Mouse (Mus musculus): ENCODE measurements at regions not wholly inside any gene's neighbourhood (a gene's known extent, or its start where the extent isn't known, plus 50 kb on each side); places are given as distances from the start of the nearest gene placed in this dataset.

GRCm38 (mm10) chr14:97448617-97449016 lies 720.9 kb downstream of the Dach1 start:
- DNase-seq = no peak

GRCm38 (mm10) chr14:97446793-97447192 lies 722.8 kb downstream of the Dach1 start:
- intact Hi-C loops (cut with DNase I) = no loop called here

More at GRCm38 (mm10) chr14:97448617-97449016, 720.9 kb downstream of the Dach1 start:
- intact Hi-C loops (cut with DNase I) = no loop called here

DNA sequence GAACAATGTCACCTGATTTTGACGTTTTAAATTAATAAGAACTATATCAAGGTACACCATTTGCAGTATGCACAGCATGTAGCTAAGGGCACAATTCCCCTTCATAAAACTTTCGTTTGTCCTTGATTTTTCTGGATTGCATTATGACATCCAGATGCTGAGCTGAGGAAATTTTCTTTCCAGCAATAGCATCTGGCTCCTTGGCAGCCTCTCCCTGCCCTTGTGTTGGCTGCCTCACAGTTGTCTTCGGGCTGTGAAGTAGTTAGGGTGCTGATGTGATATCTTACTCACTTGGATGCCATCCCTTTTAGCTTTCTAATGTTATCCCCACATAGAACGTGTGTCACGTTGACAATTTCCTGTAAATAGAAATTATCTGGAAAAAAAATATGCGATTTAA lies 729.2 kb downstream of the Dach1 start:
- peak; percentile 51 for DNase-seq
- intact Hi-C loops (cut with DNase I) = no loop called here

More at GRCm38 (mm10) chr14:97446793-97447192, 722.8 kb downstream of the Dach1 start:
- DNase-seq = no peak

DNA sequence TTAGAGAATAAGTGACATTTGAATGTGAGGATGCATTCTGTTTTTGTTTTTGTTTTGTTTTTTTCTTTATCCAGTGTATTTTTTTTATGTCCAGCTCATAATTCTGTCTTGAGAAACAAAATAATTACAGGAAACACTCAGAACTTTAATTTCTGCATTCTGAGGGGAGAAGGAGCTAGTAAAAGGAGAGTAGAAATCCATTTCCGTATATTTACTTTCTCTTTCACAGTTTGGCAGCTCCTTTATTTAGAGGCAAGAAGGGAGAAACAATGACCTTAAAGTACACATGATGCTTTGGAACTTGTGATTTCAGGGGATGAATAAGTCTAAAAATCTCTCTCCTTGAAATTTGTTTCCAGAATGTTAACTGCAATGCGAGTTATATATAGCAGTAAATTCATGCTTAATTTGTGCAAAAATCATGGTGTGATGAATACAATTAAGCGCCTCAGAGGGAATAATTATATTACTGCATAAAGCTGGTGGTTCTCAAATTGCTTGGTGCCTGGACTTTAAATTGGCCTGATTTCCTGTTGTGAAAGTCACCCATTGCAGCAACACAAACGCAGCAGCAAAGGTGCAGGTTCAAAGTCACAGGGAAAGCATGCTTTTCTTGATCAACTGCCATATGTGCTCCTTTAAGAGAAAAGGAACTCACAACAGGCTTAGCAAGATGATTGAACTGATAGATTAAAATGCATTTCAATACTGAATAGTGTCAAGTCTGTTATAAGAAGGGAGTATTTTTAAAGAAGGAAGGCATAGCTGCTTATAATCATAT lies 733.9 kb downstream of the Dach1 start:
- DNase-seq = no peak
- intact Hi-C loops (cut with DNase I) = no loop called here

GRCm38 (mm10) chr14:97431221-97431620 lies 738.3 kb downstream of the Dach1 start:
- no peak for DNase-seq
- intact Hi-C loops (cut with DNase I) = no loop called here

GRCm38 (mm10) chr14:97403176-97403795 lies 766.3 kb downstream of the Dach1 start:
- DNase-seq = peak; percentile 6
- intact Hi-C loops (cut with DNase I) = no loop called here

GRCm38 (mm10) chr14:97396385-97396784 lies 773.2 kb downstream of the Dach1 start:
- intact Hi-C loops (cut with DNase I) = no loop called here
- DNase-seq = no peak

DNA sequence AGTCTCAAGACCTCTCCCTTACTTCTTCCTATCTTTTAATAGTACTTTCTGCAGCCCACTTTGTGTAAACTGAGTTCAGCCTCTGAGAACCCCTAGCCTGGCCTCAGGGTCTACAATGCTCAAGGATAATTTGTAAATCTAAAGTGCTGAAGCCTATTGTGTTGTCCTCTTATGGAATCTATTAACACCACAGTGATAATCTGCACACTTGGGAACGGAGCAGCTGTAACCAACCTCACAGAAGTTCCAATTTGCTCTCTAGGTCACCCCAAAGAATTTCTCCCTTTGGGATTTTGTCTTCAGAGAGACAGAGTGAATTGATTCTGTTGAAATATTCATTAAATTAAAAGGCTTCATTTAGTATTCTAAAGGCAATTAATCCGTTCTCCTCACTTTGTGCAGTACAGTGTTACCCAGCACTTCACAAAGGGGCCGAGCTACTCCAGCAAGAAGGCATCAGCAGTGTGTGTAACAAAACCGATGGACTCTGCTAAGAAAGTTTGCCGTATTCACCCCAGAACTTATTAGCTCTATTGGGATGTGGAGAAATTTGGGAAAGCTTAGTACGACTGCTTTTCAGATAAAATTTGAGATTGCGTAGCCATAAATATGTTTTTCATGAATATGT lies 773.7 kb downstream of the Dach1 start:
- intact Hi-C loops (cut with DNase I) = no loop called here

DNA sequence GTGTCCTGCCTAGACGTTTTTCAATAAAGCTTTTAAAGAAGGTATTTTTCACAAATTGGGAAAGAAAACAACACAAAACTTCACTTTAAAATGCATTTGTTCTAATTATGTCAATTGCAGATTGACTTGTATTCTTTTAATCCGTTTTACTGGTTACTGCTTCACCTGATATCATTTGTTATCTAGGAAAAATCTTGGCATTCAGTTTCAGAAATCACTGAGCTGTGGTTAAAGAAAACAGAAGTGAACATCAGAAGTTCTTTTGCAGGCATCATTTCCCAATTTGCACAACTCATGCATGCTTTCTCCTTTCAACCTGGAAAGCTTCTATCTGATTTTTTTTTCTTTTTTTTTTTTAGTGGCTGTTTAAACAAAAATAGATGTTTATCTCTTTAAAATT lies 780.6 kb downstream of the Dach1 start:
- intact Hi-C loops (cut with DNase I) = no loop called here
- DNase-seq = no peak

More for the DNA sequence above, 773.7 kb downstream of the Dach1 start:
- no peak for DNase-seq

DNA sequence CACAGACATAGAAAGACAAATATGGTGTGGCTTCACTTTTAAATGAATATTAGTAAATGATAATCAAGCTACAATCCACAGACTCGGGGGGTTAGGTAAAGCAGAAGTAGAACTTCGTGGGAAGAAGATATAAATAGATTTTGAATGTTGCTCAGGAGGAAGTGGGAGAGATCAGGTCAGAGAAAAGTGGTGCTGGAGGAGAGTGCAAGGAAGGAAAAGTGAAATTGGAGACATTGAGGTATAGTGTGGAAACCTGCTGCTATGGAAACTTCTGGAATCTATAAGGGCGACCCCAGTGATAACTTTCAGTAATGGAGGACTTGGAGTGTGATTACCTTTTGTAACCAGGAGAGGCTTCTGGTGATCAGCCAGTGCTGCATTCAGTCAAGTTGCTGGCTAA lies 789.4 kb downstream of the Dach1 start:
- intact Hi-C loops (cut with DNase I) = no loop called here
- DNase-seq = no peak

DNA sequence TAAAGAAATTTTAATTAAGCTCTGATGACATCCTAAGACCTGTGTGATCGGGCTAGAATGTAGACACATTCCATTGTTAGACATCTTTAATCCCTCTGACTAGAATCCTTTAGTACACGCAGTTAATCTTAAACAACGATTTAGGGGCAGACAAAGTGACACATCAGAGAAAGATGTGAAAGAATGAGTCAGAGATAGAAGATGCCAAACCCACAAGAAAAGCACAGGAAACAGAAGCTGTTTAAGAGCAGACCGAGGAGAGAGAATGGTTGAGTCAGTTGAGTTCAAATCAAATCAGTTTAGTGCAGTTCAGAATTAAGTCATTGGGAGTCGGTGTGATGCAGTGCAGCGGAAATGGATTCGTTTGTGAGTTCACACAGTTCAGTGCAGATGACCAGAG lies 812.6 kb downstream of the Dach1 start:
- DNase-seq = no peak
- intact Hi-C loops (cut with DNase I) = no loop called here

GRCm38 (mm10) chr14:97347970-97348369 lies 821.6 kb downstream of the Dach1 start:
- DNase-seq = no peak
- intact Hi-C loops (cut with DNase I) = no loop called here

- DNase-seq = no peak
- intact Hi-C loops (cut with DNase I) = loop anchor here (5.0 kb wide), 1 partner anchor 836 kb away; the partner anchor contains the start of gene Dach1
These were observed 812.5 kb upstream of the Klhl1 start for GRCm38 (mm10) chr14:97331388-97331787.

DNA sequence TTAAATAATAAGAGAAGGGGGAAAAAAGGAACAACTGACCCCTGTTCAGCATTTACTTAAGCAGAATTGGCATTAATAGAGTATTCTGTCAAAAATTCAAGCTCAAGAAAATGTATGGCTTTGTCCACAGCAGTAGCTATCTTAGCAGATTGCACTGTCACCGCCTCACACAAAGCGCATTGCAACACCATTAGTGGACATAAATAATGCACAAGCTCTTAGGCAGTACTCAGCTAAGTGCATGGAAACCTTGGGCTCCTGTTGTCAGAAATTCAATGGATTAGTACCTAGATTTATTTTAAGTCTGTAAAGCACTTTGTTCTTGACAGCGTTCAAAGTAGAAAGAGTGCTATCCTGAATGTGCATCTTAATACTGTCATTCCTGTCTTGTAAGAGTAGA lies 811.1 kb upstream of the Klhl1 start:
- intact Hi-C loops (cut with DNase I) = loop anchor here (5.0 kb wide), 1 partner anchor 837 kb away; the partner anchor contains the start of gene Dach1
- DNase-seq = no peak

DNA sequence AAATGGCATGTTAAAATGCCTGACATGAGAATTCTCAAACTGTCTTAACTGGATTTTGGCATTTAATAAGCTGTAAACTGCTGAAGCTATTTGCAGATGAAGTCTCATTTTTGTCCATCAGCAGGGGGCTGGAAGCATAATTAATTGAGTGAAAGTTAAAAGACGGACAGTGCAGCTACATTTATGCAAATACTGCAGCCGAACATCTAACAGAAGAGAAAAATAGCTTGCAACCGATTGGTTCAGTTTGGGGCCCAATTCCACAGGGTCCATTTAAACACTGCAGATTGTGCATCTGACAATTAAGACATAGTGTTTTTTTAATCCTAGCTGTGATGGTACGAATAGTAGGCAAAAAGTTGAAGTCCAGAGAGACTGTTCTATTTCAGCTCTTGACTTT lies 774.2 kb upstream of the Klhl1 start:
- intact Hi-C loops (cut with DNase I) = no loop called here
- DNase-seq = no peak

- DNase-seq = no peak
- intact Hi-C loops (cut with DNase I) = no loop called here
These were observed 768.5 kb upstream of the Klhl1 start for GRCm38 (mm10) chr14:97287447-97287846.

DNA sequence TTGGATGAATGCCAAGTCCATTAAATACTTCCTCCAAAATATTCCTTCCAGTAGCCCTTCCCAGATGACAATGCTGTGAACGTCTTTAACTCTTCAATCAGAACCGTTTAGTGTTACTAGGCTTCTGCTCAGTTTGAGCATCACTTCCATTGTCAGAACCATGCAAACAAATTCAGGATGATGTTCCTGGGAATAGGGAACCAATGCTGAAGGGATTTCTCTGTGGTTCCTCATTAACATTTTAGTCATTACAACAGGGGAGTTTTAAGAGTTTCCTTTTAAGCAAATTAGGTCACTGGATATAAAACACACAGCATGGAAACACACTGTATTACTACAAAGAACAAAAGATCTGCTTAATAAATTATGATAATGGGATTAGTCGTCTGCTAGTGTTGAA lies 739.6 kb upstream of the Klhl1 start:
- DNase-seq = no peak

More for the DNA sequence above, 739.6 kb upstream of the Klhl1 start:
- intact Hi-C loops (cut with DNase I) = no loop called here
